Mouse (Mus musculus): Measurements from ENCODE around the gene Ctdspl. TPM values are rescaled to one million over a fixed set of nuclear protein-coding genes. Genes with fewer than 3 reads are reported as not detected.

The Ctdspl gene
- polyA plus RNA-seq, 1 experiment, result 8.1 TPM

DNA sequence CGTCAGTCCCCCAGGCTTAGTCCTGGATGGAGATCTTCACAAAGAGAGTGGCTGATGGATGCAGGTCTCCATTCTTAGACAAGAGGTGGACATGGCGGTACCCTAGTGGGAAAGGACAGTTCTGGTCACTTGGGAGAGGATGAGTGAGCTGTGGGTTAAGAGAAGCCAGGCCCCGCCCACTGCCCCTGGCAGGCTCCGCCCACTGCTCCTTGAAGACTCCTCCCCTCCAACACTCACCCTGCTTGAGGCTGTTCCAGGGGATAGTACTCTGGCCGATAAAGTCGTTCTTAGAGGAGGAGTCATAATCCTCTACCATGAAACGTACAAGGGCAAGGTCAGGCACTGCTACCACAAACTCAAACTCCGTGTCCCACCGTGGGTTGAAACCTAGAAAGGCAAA is 145.5 kb downstream of the Ctdspl start:
- Histone ChIP-seq H3K27ac (ENCODE audit: control insufficient read depth, insufficient read depth, low read depth, low read length) (no peak overlapping the region), H3K36me3 (ENCODE audit: control insufficient read depth, insufficient read depth, low read length) (no peaks in the 10 kb centered on the region), H3K27me3 (ENCODE audit: control insufficient read depth, insufficient read depth, low read length) (no peaks in the 10 kb centered on the region), H3K4me3 (ENCODE audit: control insufficient read depth, low read depth, low read length) (no peak overlapping the region), H3K4me1 (ENCODE audit: control insufficient read depth, insufficient read depth, low read length) (peaks cover 21% of the 10 kb centered on the region)
- TF ChIP-seq POLR2A (IDR thresholded peaks at IDR 0.05; ENCODE audit: control insufficient read depth, low read depth, low read length) (no peak), CTCF (IDR thresholded peaks at IDR 0.05; ENCODE audit: control insufficient read depth, insufficient read depth, insufficient replicate concordance, low read depth, low read length) (no peak)

- Histone ChIP-seq H3K27ac (ENCODE audit: control insufficient read depth, insufficient read depth, low read depth, low read length) (no peak overlapping the region), H3K4me3 (ENCODE audit: control insufficient read depth, low read depth, low read length) (no peak overlapping the region), H3K27me3 (ENCODE audit: control insufficient read depth, insufficient read depth, low read length) (no peaks in the 10 kb centered on the region), H3K4me1 (ENCODE audit: control insufficient read depth, insufficient read depth, low read length) (peaks cover 21% of the 10 kb centered on the region), H3K36me3 (ENCODE audit: control insufficient read depth, insufficient read depth, low read length) (no peaks in the 10 kb centered on the region)
- TF ChIP-seq CTCF (IDR thresholded peaks at IDR 0.05; ENCODE audit: control insufficient read depth, insufficient read depth, insufficient replicate concordance, low read depth, low read length) (no peak), POLR2A (IDR thresholded peaks at IDR 0.05; ENCODE audit: control insufficient read depth, low read depth, low read length) (0 out of 2 replicates have a peak, but pooled peaks have one; percentile 9)
Observed at GRCm38 (mm10) chr9:119073184-119073895, 147.1 kb downstream of the Ctdspl start.

- no peak overlapping the region for H3K27ac ChIP-seq (ENCODE audit: control insufficient read depth, insufficient read depth, low read depth, low read length)
- H3K36me3 ChIP-seq (ENCODE audit: control insufficient read depth, insufficient read depth, low read length), result no peaks in the 10 kb centered on the region
- peak overlapping the region; percentile 53 for H3K4me3 ChIP-seq (ENCODE audit: control insufficient read depth, low read depth, low read length)
- TF ChIP-seq CTCF (IDR thresholded peaks at IDR 0.05; ENCODE audit: control insufficient read depth, insufficient read depth, insufficient replicate concordance, low read depth, low read length) (no peak), POLR2A (IDR thresholded peaks at IDR 0.05; ENCODE audit: control insufficient read depth, low read depth, low read length) (no peak)
- H3K4me1 ChIP-seq (ENCODE audit: control insufficient read depth, insufficient read depth, low read length), result peaks cover 21% of the 10 kb centered on the region
- H3K27me3 ChIP-seq (ENCODE audit: control insufficient read depth, insufficient read depth, low read length), result no peaks in the 10 kb centered on the region
Observed at GRCm38 (mm10) chr9:119075685-119076084, 149.4 kb downstream of the Ctdspl start.

GRCm38 (mm10) chr9:119080040-119080675 is 153.9 kb downstream of the Ctdspl start:
- TF ChIP-seq CTCF (IDR thresholded peaks at IDR 0.05; ENCODE audit: control insufficient read depth, insufficient read depth, insufficient replicate concordance, low read depth, low read length) (no peak), POLR2A (IDR thresholded peaks at IDR 0.05; ENCODE audit: control insufficient read depth, low read depth, low read length) (no peak)
- Histone ChIP-seq H3K27ac (ENCODE audit: control insufficient read depth, insufficient read depth, low read depth, low read length) (no peak overlapping the region), H3K36me3 (ENCODE audit: control insufficient read depth, insufficient read depth, low read length) (no peaks in the 10 kb centered on the region), H3K27me3 (ENCODE audit: control insufficient read depth, insufficient read depth, low read length) (no peaks in the 10 kb centered on the region), H3K4me3 (ENCODE audit: control insufficient read depth, low read depth, low read length) (no peak overlapping the region), H3K4me1 (ENCODE audit: control insufficient read depth, insufficient read depth, low read length) (peaks cover 10% of the 10 kb centered on the region)

GRCm38 (mm10) chr9:119082039-119082438 is 155.8 kb downstream of the Ctdspl start:
- TF ChIP-seq CTCF (IDR thresholded peaks at IDR 0.05; ENCODE audit: control insufficient read depth, insufficient read depth, insufficient replicate concordance, low read depth, low read length) (no peak), POLR2A (IDR thresholded peaks at IDR 0.05; ENCODE audit: control insufficient read depth, low read depth, low read length) (no peak)
- no peak overlapping the region for H3K4me3 ChIP-seq (ENCODE audit: control insufficient read depth, low read depth, low read length)
- H3K36me3 ChIP-seq (ENCODE audit: control insufficient read depth, insufficient read depth, low read length), result no peaks in the 10 kb centered on the region
- no peaks in the 10 kb centered on the region for H3K27me3 ChIP-seq (ENCODE audit: control insufficient read depth, insufficient read depth, low read length)
- H3K4me1 ChIP-seq (ENCODE audit: control insufficient read depth, insufficient read depth, low read length), result no peaks in the 10 kb centered on the region; the same call in none of the 2 replicates
- no peak overlapping the region for H3K27ac ChIP-seq (ENCODE audit: control insufficient read depth, insufficient read depth, low read depth, low read length)

GRCm38 (mm10) chr9:119082656-119083430 is 156.6 kb downstream of the Ctdspl start:
- H3K36me3 ChIP-seq (ENCODE audit: control insufficient read depth, insufficient read depth, low read length), result no peaks in the 10 kb centered on the region
- H3K4me3 ChIP-seq (ENCODE audit: control insufficient read depth, low read depth, low read length), result no peak overlapping the region
- no peaks in the 10 kb centered on the region for H3K27me3 ChIP-seq (ENCODE audit: control insufficient read depth, insufficient read depth, low read length)
- TF ChIP-seq POLR2A (IDR thresholded peaks at IDR 0.05; ENCODE audit: control insufficient read depth, low read depth, low read length), result no peak
- TF ChIP-seq CTCF (IDR thresholded peaks at IDR 0.05; ENCODE audit: control insufficient read depth, insufficient read depth, insufficient replicate concordance, low read depth, low read length), result no peak
- H3K4me1 ChIP-seq (ENCODE audit: control insufficient read depth, insufficient read depth, low read length), result peaks cover 3% of the 10 kb centered on the region
- no peak overlapping the region for H3K27ac ChIP-seq (ENCODE audit: control insufficient read depth, insufficient read depth, low read depth, low read length)

DNA sequence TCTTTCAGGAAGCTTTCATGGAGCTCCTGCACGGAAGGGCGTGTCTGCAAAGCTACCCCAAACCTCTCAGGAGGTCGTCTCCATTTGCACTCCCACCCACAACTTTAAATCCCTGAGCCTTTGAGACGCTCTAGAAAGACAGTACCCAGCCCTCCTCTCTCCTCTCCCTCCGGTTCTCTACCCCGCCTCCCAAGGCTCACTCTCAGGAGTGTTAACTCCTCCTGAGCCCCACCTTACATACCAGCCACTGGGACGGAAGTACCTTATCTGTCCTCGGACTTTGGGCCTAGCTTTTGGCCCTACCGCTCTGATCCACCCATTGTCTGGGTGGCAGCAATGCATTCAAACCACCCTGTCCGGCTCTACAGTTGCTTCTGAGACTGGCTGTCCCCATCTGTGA is 157.7 kb downstream of the Ctdspl start:
- TF ChIP-seq POLR2A (IDR thresholded peaks at IDR 0.05; ENCODE audit: control insufficient read depth, low read depth, low read length), result no peak
- no peak for TF ChIP-seq CTCF (IDR thresholded peaks at IDR 0.05; ENCODE audit: control insufficient read depth, insufficient read depth, insufficient replicate concordance, low read depth, low read length)
- no peak overlapping the region for H3K27ac ChIP-seq (ENCODE audit: control insufficient read depth, insufficient read depth, low read depth, low read length)
- 0 out of 2 replicates have a peak overlapping the region, but pooled peaks have one; percentile 7 for H3K4me3 ChIP-seq (ENCODE audit: control insufficient read depth, low read depth, low read length)
- no peaks in the 10 kb centered on the region for H3K36me3 ChIP-seq (ENCODE audit: control insufficient read depth, insufficient read depth, low read length)
- peaks cover 9% of the 10 kb centered on the region for H3K4me1 ChIP-seq (ENCODE audit: control insufficient read depth, insufficient read depth, low read length)
- H3K27me3 ChIP-seq (ENCODE audit: control insufficient read depth, insufficient read depth, low read length), result no peaks in the 10 kb centered on the region; the same call in 1 of the 2 replicates

Data from testis, adult 2 months (tissue).